Comparison of ENCODE assay signal across 13 mouse cellular contexts in genomic region chr7:99312058-99312457, GRCm38 (mm10). TPM values are rescaled to one million over a fixed set of nuclear protein-coding genes. Genes with fewer than 3 reads are reported as not detected.
DNase-seq lines count a peak whose midpoint lies in the region; ATAC-seq and TF ChIP-seq lines count a peak whose summit lies in the region.
"Had no signal": no experiment of that assay in that cellular context is flagged by ENCODE, and none has a peak within 500 bp of the region (broad histone marks: within the 10 kb centered on the region; RNA-seq: fewer than 3 reads in every experiment).

No protein-coding gene starts in this region.

- H3K9me3 ChIP-seq in embryonic facial prominence, embryonic 15.5 days (replicated peaks), result no peaks in the 10 kb centered on the region
- H3K9me3 ChIP-seq in hindbrain, embryonic 10.5 days, result no peaks in the 10 kb centered on the region
- no peaks in the 10 kb centered on the region for H3K9me3 ChIP-seq in limb, embryonic 14.5 days (ENCODE audit: control insufficient read depth, low read length)
- no peaks in the 10 kb centered on the region for H3K9me3 ChIP-seq in neural tube, embryonic 14.5 days (ENCODE audit: control insufficient read depth, low read length)

- TF ChIP-seq POLR2A in limb, embryonic 14.5 days (IDR thresholded peaks at IDR 0.05; ENCODE audit: borderline replicate concordance, extremely low read depth, insufficient read depth, insufficient read length), result no peak

- ATAC-seq in embryonic facial prominence, embryonic 15.5 days (ENCODE audit: insufficient number of reproducible peaks, low FRiP score, low TSS enrichment, low read depth), result peak; percentile 53; the same call in 1 of the 2 replicates
- ATAC-seq in limb, embryonic 14.5 days (ENCODE audit: low FRiP score, low read depth), result peak; percentile 42; the same call in 1 of the 2 replicates
- peak; percentile 59 for ATAC-seq in neural tube, embryonic 14.5 days (ENCODE audit: low read depth)

- H3K27me3 ChIP-seq in embryonic facial prominence, embryonic 15.5 days, result no peaks in the 10 kb centered on the region; the same call in 1 of the 2 replicates
- H3K27me3 ChIP-seq in hindbrain, embryonic 10.5 days (ENCODE audit: insufficient read depth, poor library complexity, severe bottlenecking), result peaks cover 6% of the 10 kb centered on the region; the same call in 1 of the 2 replicates
- no peaks in the 10 kb centered on the region for H3K27me3 ChIP-seq in limb, embryonic 14.5 days (ENCODE audit: control insufficient read depth, insufficient read depth, low read length)
- no peaks in the 10 kb centered on the region for H3K27me3 ChIP-seq in neural tube, embryonic 14.5 days (ENCODE audit: control insufficient read depth, insufficient read depth, low read length)

- H3K9ac ChIP-seq in embryonic facial prominence, embryonic 15.5 days, result no peak overlapping the region
- H3K9ac ChIP-seq in limb, embryonic 14.5 days (ENCODE audit: low read depth, low read length, severe bottlenecking), result no peak overlapping the region
- H3K9ac ChIP-seq in neural tube, embryonic 14.5 days (replicated peaks; ENCODE audit: low read depth, low read length), result no peak overlapping the region; the same call in 1 of the 2 replicates

- H3K4me1 ChIP-seq in embryonic facial prominence, embryonic 15.5 days, result peaks cover 5% of the 10 kb centered on the region; the same call in 1 of the 2 replicates
- peaks cover 60% of the 10 kb centered on the region for H3K4me1 ChIP-seq in hindbrain, embryonic 10.5 days (replicated peaks)
- H3K4me1 ChIP-seq in limb, embryonic 14.5 days (ENCODE audit: control insufficient read depth, insufficient read depth, low read length), result peaks cover 17% of the 10 kb centered on the region
- H3K4me1 ChIP-seq in neural tube, embryonic 14.5 days (ENCODE audit: control insufficient read depth, insufficient read depth, low read length), result peaks cover 27% of the 10 kb centered on the region

- 61% methylated on average over 4 of the region's 4 CpGs for WGBS in embryonic facial prominence, embryonic 15.5 days
- 67% methylated on average over 4 of the region's 4 CpGs for WGBS in hindbrain, embryonic 10.5 days
- WGBS in limb, embryonic 14.5 days, result 32% methylated on average over 4 of the region's 4 CpGs
- whole genome bisulfite sequencing in neural tube, embryonic 14.5 days, result 36% methylated on average over 4 of the region's 4 CpGs

- TF ChIP-seq CTCF in layer of hippocampus, adult 2 months (conservative IDR thresholded peaks at IDR 0.05), result no peak

- DNase-seq in hindbrain, embryonic 10.5 days (ENCODE audit: low spot score), result no peak
- no peak for DNase-seq in limb, embryonic 14.5 days (ENCODE audit: low spot score)
- no peak for DNase-seq in thymus, postnatal 14 days
- no peak for DNase-seq in layer of hippocampus, adult 2 months (ENCODE audit: low spot score in 2 of 2)
- DNase-seq in urinary bladder, postnatal 4 days (ENCODE audit: low spot score in 2 of 2), result no peak
- DNase-seq: cerebellum, adult 2 months; heart, adult 18-20 months; heart, postnatal 14 days; layer of hippocampus, adult 9-11 months; liver; right cerebral cortex, adult 18-20 months had no signal

- H3K27ac ChIP-seq in embryonic facial prominence, embryonic 15.5 days (replicated peaks), result no peak overlapping the region
- peak overlapping the region; percentile 85 for H3K27ac ChIP-seq in hindbrain, embryonic 10.5 days
- 0 out of 2 replicates have a peak overlapping the region, but pooled peaks have one; percentile 59 for H3K27ac ChIP-seq in limb, embryonic 14.5 days (replicated peaks; ENCODE audit: low read depth, low read length)
- peak overlapping the region; percentile 86 for H3K27ac ChIP-seq in neural tube, embryonic 14.5 days (ENCODE audit: low read depth, low read length)
- H3K27ac ChIP-seq in layer of hippocampus, adult 2 months, result no peak overlapping the region

- no peaks in the 10 kb centered on the region for H3K36me3 ChIP-seq in embryonic facial prominence, embryonic 15.5 days
- peaks cover 17% of the 10 kb centered on the region for H3K36me3 ChIP-seq in hindbrain, embryonic 10.5 days
- no peaks in the 10 kb centered on the region for H3K36me3 ChIP-seq in limb, embryonic 14.5 days (ENCODE audit: control insufficient read depth, insufficient read depth, low read length)
- H3K36me3 ChIP-seq in neural tube, embryonic 14.5 days (ENCODE audit: control insufficient read depth, insufficient read depth, low read length), result peaks cover 11% of the 10 kb centered on the region

- H3K4me2 ChIP-seq in embryonic facial prominence, embryonic 15.5 days (replicated peaks), result no peak overlapping the region
- H3K4me2 ChIP-seq in limb, embryonic 14.5 days (replicated peaks; ENCODE audit: low read depth, low read length, severe bottlenecking), result no peak overlapping the region
- H3K4me2 ChIP-seq in neural tube, embryonic 14.5 days (ENCODE audit: low read depth, low read length), result peak overlapping the region; percentile 26

- no peak overlapping the region for H3K4me3 ChIP-seq in embryonic facial prominence, embryonic 15.5 days (replicated peaks)
- H3K4me3 ChIP-seq in hindbrain, embryonic 10.5 days, result 0 out of 2 replicates have a peak overlapping the region, but pooled peaks have one; percentile 1
- no peak overlapping the region for H3K4me3 ChIP-seq in limb, embryonic 14.5 days (replicated peaks; ENCODE audit: low read length)
- H3K4me3 ChIP-seq in neural tube, embryonic 14.5 days (ENCODE audit: low read depth, low read length), result no peak overlapping the region
- H3K4me3 ChIP-seq in layer of hippocampus, adult 2 months, result no peak overlapping the region

RNA-seq across cellular contexts. Expression of gene Serpinh1, which starts 41.0 kb away (rescaled TPM):
- polyA plus RNA-seq in embryonic facial prominence, embryonic 15.5 days (2015; fragmentation: Nextera tagmentation; extraction: Ambion mirVana), result 2,130 and 2,205 TPM in 2 replicates
- 861 and 996 TPM in 2 replicates for polyA plus RNA-seq in hindbrain, embryonic 10.5 days (2016; fragmentation: Nextera tagmentation; extraction: Ambion mirVana)
- 1,525 and 1,858 TPM in 2 replicates for polyA plus RNA-seq in limb, embryonic 14.5 days (2012; rRNA removed)
- 790 and 834 TPM in 2 replicates for polyA plus RNA-seq in limb, embryonic 14.5 days (2014; fragmentation: Nextera tagmentation; extraction: Ambion mirVana)
- polyA plus RNA-seq in neural tube, embryonic 14.5 days (2014; fragmentation: Nextera tagmentation; extraction: Ambion mirVana), result 38.7 and 139 TPM in 2 replicates
- total RNA-seq in layer of hippocampus, adult 2 months (2021), result 10 to 100 TPM; 20.7 to 21.1 TPM

RNA-seq across cellular contexts. Expression of gene Map6, which starts 44.8 kb away (rescaled TPM):
- 9.3 and 11.0 TPM in 2 replicates for polyA plus RNA-seq in embryonic facial prominence, embryonic 15.5 days (2015; fragmentation: Nextera tagmentation; extraction: Ambion mirVana)
- polyA plus RNA-seq in hindbrain, embryonic 10.5 days (2016; fragmentation: Nextera tagmentation; extraction: Ambion mirVana), result 32.9 and 65.5 TPM in 2 replicates
- 3.5 and 3.6 TPM in 2 replicates for polyA plus RNA-seq in limb, embryonic 14.5 days (2012; rRNA removed)
- 6.3 and 6.4 TPM in 2 replicates for polyA plus RNA-seq in limb, embryonic 14.5 days (2014; fragmentation: Nextera tagmentation; extraction: Ambion mirVana)
- polyA plus RNA-seq in neural tube, embryonic 14.5 days (2014; fragmentation: Nextera tagmentation; extraction: Ambion mirVana), result 118 and 140 TPM in 2 replicates
- total RNA-seq in layer of hippocampus, adult 2 months (2021), result 10 to 100 TPM; 96.6 to 98.6 TPM

Comparison
In these comparisons a context has a peak if more than half of its experiments do, and no peak if none do; other contexts are left out.
1. H3K27ac ChIP-seq: peak in hindbrain, embryonic 10.5 days (single experiment), limb, embryonic 14.5 days (single experiment) and neural tube, embryonic 14.5 days (single experiment); none in embryonic facial prominence, embryonic 15.5 days (single experiment) and layer of hippocampus, adult 2 months (single experiment).
2. Peak in every context shown above with its lines, with median percentiles within 50 percentile points of each other: ATAC-seq.